Mouse (Mus musculus) small intestine, adult 2 months (tissue): ENCODE results near the gene Spry1. TPM values are rescaled to one million over a fixed set of nuclear protein-coding genes. Genes with fewer than 3 reads are reported as not detected.

Experiments used
- H3K27ac ChIP-seq: fragments of 200-500 bp; 2 replicates; pipeline ENCODE4 v1.5.1; 2012; ENCODE audit warnings: low read depth, low read length, control low read depth, inconsistent platforms; ENCODE audit not compliant: insufficient read depth
- H3K27me3 ChIP-seq: fragments of 200-500 bp; 2 replicates; pipeline ENCODE4 v1.6.1; 2012; ENCODE audit warnings: mild to moderate bottlenecking, moderate library complexity, low read length, inconsistent platforms; ENCODE audit not compliant: control insufficient read depth, insufficient read depth
- H3K36me3 ChIP-seq: fragments of 200-500 bp; 2 replicates; pipeline ENCODE4 v1.6.1; 2012; ENCODE audit warnings: mild to moderate bottlenecking, low read length, control low read depth, inconsistent platforms; ENCODE audit not compliant: control insufficient read depth, insufficient read depth
- H3K4me1 ChIP-seq: fragments of 200-500 bp; 2 replicates; pipeline ENCODE4 v1.6.1; 2012; ENCODE audit warnings: low read length, inconsistent platforms, mixed read lengths; ENCODE audit not compliant: control insufficient read depth, insufficient read depth, insufficient read length
- H3K4me3 ChIP-seq: fragments of 200-500 bp; 2 replicates; pipeline ENCODE4 v1.5.1; 2012; ENCODE audit warnings: low read depth, mild to moderate bottlenecking, control low read depth, inconsistent platforms, low read length, moderate library complexity
- CTCF ChIP-seq: fragments of 200-500 bp; IDR thresholded peaks from 2 replicates; pipeline ENCODE4 v1.5.1; 2012; ENCODE audit warnings: low read depth, mild to moderate bottlenecking, control low read depth, inconsistent platforms, low read length, moderate library complexity, mixed read lengths; ENCODE audit not compliant: insufficient replicate concordance, insufficient read length; ENCODE audit errors: extremely low read depth
- POLR2A ChIP-seq: fragments of 200-500 bp; IDR thresholded peaks from 2 replicates; pipeline ENCODE4 v1.6.1; 2012; ENCODE audit warnings: low read depth, mild to moderate bottlenecking, control low read depth, inconsistent platforms, low read length, moderate library complexity
- WGBS: fragments of 180-500 bp; shearing (Covaris S2); methylation state at CpG from one replicate; pipeline ENCODE4 v1.1.7; 2018; 5-methylcytosine and 5-hydroxymethylcytosine counted together
- polyA plus RNA-seq: library from polyadenylated mRNA; depleted of rRNA; stranded (reverse); fragments of >200 nt; gene quantifications from 2 replicates; pipeline ENCODE4 v1.2.3, GENCODE M21; 2012

Gene Spry1
- polyA plus RNA-seq, 1 experiment, result 17.5 TPM

GRCm38 (mm10) chr3:37649281-37649680 is 9.5 kb downstream of the Spry1 start:
- WGBS, result 26% methylated on average over 6 of the region's 6 CpGs
- Histone ChIP-seq H3K36me3 (peaks cover 2% of the 10 kb centered on the region; the same call in 1 of the 2 replicates), H3K27ac (no peak overlapping the region), H3K27me3 (no peaks in the 10 kb centered on the region), H3K4me3 (no peak overlapping the region), H3K4me1 (peaks cover 6% of the 10 kb centered on the region)
- TF ChIP-seq CTCF, result no peak
- TF ChIP-seq POLR2A, result no peak

DNA sequence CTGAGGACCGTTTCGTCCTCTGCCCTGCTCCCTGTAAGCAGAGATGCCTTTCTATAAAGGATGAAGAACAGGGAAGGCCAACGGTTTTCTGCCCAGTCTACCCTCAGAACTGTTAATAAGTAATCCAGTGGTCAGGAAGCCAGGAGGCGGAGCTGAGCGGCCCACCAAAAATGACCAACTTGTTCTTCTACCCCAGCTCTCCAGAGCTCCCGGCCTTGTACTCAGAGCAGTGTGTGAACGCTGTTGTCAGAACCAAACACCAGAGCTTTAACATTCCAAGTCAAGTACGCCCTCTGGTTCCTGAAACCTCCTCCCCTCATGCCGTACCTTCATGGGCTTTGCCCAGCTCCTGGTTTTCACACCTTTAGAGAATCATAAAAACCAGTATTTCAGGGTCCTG is 12.8 kb downstream of the Spry1 start:
- Histone ChIP-seq H3K27ac (no peak overlapping the region), H3K27me3 (no peaks in the 10 kb centered on the region), H3K4me1 (peaks cover 19% of the 10 kb centered on the region), H3K4me3 (no peak overlapping the region), H3K36me3 (0 out of 2 replicates have a peak, but pooled peaks cover 2% of the 10 kb centered on the region)
- WGBS, result 56% methylated on average over 9 of the region's 9 CpGs
- no peak for TF ChIP-seq CTCF
- no peak for TF ChIP-seq POLR2A

DNA sequence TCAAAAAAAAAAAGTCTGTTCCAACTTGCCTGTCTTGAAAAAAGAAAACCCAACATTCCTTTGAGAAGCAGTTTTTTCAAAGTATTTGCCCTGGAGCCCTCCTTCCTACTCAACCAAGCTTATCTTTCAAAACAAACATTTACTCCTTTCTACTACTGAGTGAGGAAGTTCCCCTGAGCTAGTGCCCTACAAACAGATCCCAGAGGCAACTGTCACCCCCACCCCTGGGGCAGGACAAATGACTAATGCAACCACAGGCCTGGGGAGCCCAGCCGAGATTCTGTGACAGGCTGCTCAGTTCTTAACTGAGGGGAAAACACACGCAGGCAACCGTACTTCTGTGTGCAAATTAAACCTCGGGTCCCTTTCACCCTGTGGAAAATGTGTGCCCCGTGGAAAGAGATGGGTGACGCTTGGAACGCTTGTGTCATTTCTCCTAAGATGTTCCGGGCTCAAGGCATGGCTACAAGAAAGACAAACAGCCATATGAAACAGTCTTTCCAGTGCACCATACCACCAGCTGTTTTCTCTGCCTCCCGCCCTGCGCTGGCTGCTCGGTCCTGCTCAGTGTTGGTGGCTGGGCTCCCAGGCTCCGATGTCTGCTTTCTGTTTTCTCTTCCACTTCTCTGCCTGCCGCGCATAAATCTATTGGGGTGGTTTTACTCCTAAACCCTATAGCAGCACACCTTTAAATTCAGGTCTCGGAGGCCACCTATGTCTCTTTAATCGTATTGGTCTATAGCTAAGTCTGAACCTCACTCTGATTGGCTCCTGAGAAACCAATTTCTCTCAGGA is 14.4 kb downstream of the Spry1 start:
- Histone ChIP-seq H3K27ac (no peak overlapping the region), H3K4me3 (peak overlapping the region; percentile 32), H3K27me3 (no peaks in the 10 kb centered on the region), H3K4me1 (peaks cover 17% of the 10 kb centered on the region), H3K36me3 (no peaks in the 10 kb centered on the region)
- no peak for TF ChIP-seq POLR2A
- no peak for TF ChIP-seq CTCF
- WGBS, result 2% methylated on average over 16 of the region's 16 CpGs

- peaks cover 15% of the 10 kb centered on the region for H3K4me1 ChIP-seq
- no peaks in the 10 kb centered on the region for H3K36me3 ChIP-seq
- H3K4me3 ChIP-seq, result no peak overlapping the region
- WGBS, result 48% methylated on average over 6 of the region's 6 CpGs
- TF ChIP-seq POLR2A, result no peak
- TF ChIP-seq CTCF, result no peak
- no peaks in the 10 kb centered on the region for H3K27me3 ChIP-seq
- no peak overlapping the region for H3K27ac ChIP-seq
These were observed 15.0 kb downstream of the Spry1 start for GRCm38 (mm10) chr3:37654787-37655186.

DNA sequence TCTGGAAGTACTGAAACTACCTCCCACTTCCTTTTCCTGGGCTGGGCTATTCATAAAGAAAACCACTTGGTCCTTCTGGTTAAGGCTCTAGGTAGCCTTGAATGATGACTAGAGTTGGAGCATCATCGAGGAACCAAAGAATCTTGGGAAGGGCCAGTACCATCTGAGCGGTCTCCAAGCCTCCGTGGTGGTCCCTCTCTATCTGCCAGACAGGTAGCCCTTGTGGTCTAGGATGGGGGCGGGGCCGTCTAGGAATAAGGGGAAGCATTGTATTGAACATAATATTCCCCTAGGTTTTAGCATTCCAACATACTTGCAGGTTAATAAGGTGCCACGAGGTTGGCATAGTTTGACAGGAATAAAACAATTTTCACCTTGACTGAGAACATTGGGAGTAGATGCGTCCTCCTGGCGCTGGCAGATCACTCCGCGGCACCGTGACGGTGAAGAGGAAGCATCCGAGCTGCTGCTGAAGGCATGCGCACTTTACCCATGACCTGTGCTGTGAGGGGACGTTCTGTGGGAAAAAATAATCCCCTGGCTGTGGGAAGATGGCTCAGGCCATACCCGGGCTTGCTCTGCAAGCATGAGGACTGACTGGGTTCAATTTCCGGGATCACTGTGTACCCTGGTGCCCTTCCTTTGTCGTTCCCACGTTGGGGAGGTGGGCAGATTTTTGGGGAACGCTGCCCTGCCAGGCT is 16.3 kb downstream of the Spry1 start:
- H3K36me3 ChIP-seq, result no peaks in the 10 kb centered on the region
- WGBS, result 39% methylated on average over 20 of the region's 20 CpGs
- no peak overlapping the region for H3K27ac ChIP-seq
- peaks cover 15% of the 10 kb centered on the region for H3K4me1 ChIP-seq
- no peaks in the 10 kb centered on the region for H3K27me3 ChIP-seq
- TF ChIP-seq POLR2A (no peak), CTCF (no peak)
- H3K4me3 ChIP-seq, result peak overlapping the region; percentile 22

DNA sequence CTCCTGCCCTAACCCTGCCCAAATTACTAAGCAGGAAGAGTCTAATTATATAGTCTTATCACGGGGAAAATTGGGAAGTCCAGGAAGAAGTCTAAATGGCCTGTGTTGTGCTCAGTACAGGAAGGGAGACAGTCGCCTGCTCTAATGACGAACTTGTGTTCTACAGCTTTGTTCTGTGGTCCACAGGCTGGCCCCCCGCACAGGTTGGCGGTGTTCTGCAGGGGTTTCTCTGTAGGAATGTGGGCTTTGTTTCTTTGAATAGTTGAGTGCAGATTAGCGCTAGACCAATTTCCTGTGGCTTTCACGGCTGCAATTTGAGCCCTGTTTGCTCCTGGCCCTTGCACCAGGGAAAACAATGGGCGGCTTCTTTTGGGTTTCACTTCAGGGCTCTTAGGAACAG is 17.3 kb downstream of the Spry1 start:
- peak overlapping the region; percentile 12; the same call in 1 of the 2 replicates for H3K4me3 ChIP-seq
- TF ChIP-seq POLR2A, result no peak
- no peak for TF ChIP-seq CTCF
- no peaks in the 10 kb centered on the region for H3K36me3 ChIP-seq
- 12% methylated on average over 8 of the region's 8 CpGs for WGBS
- H3K27ac ChIP-seq, result peak overlapping the region; percentile 64; the same call in 1 of the 2 replicates
- H3K27me3 ChIP-seq, result no peaks in the 10 kb centered on the region
- H3K4me1 ChIP-seq, result peaks cover 15% of the 10 kb centered on the region

DNA sequence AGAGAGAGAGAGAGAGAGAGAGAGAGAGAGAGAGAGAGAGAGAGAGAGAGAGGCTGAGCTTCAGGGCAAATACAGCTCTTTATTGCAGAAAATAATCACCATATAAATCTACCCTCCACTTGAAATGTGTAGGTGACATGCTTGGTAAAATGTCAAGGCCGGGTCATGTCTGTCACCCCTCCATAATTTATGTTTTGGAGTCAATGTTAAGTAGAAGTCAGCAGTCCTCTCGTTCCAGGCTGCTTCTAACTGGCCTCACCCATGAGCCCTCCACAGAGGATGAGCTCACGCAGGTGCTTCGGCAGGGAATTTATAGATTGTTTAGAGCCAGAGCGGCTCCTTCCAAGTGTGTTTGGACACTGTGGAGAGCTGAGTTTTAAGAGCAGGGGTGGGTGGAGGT is 18.4 kb downstream of the Spry1 start:
- Histone ChIP-seq H3K4me1 (peaks cover 15% of the 10 kb centered on the region), H3K4me3 (no peak overlapping the region), H3K36me3 (no peaks in the 10 kb centered on the region), H3K27ac (no peak overlapping the region), H3K27me3 (no peaks in the 10 kb centered on the region)
- TF ChIP-seq CTCF (no peak), POLR2A (no peak; the same call in 1 of the 2 replicates)
- 78% methylated on average over 5 of the region's 5 CpGs for WGBS
